Mouse (Mus musculus) E14TG2a.4 (cell line): ENCODE measurements around the gene Nedd4.

Experiments
- H3K27me3 ChIP-seq: 2 replicates; pipeline ENCODE4 v1.6.1; 2014; ENCODE audit warnings: low read length, control low read depth; ENCODE audit not compliant: insufficient read depth
- H3K36me3 ChIP-seq: 2 replicates; pipeline ENCODE4 v1.6.1; 2014; ENCODE audit warnings: low read length, control low read depth; ENCODE audit not compliant: insufficient read depth
- H3K4me1 ChIP-seq: replicated peaks from 2 replicates; pipeline ENCODE4 v1.6.1; 2014; ENCODE audit warnings: low read depth, low read length, control low read depth
- H3K4me3 ChIP-seq: replicated peaks from 2 replicates; pipeline ENCODE4 v1.5.1; 2014; ENCODE audit warnings: mild to moderate bottlenecking, low read length
- H3K9me3 ChIP-seq: 2 replicates; pipeline ENCODE4 v1.6.1; 2014; ENCODE audit warnings: low read length, control low read depth
- CTCF ChIP-seq: conservative IDR thresholded peaks from 2 replicates; pipeline ENCODE4 v1.5.1; 2014; ENCODE audit warnings: low read length
- NANOG ChIP-seq: IDR thresholded peaks from 2 replicates; pipeline ENCODE4 v1.6.1; 2014; ENCODE audit warnings: borderline replicate concordance, low read length, mixed read lengths
- POU5F1 ChIP-seq: IDR thresholded peaks from 2 replicates; pipeline ENCODE4 v1.6.1; 2014; ENCODE audit warnings: low read length, borderline replicate concordance

The Nedd4 gene

GRCm38 (mm10) chr9:72667126-72667525, 5.0 kb downstream of the Nedd4 start:
- Histone ChIP-seq H3K4me3 (peak overlapping the region; percentile 30; the same call in 1 of the 2 replicates), H3K4me1 (peaks cover 71% of the 10 kb centered on the region), H3K9me3 (no peaks in the 10 kb centered on the region), H3K27me3 (no peaks in the 10 kb centered on the region), H3K36me3 (peaks cover 77% of the 10 kb centered on the region)
- TF ChIP-seq NANOG = no peak
- no peak for TF ChIP-seq POU5F1
- TF ChIP-seq CTCF = no peak

GRCm38 (mm10) chr9:72669383-72669782, 7.2 kb downstream of the Nedd4 start:
- peaks cover 89% of the 10 kb centered on the region for H3K36me3 ChIP-seq
- H3K27me3 ChIP-seq = no peaks in the 10 kb centered on the region
- no peaks in the 10 kb centered on the region for H3K9me3 ChIP-seq
- peak overlapping the region; percentile 18; the same call in 1 of the 2 replicates for H3K4me3 ChIP-seq
- peak; percentile 90 for TF ChIP-seq CTCF
- no peak for TF ChIP-seq POU5F1
- TF ChIP-seq NANOG = no peak
- H3K4me1 ChIP-seq = peaks cover 81% of the 10 kb centered on the region

- peaks cover 79% of the 10 kb centered on the region for H3K4me1 ChIP-seq
- no peaks in the 10 kb centered on the region for H3K27me3 ChIP-seq
- no peaks in the 10 kb centered on the region for H3K9me3 ChIP-seq
- TF ChIP-seq CTCF (peak; percentile 99), POU5F1 (no peak), NANOG (no peak)
- H3K4me3 ChIP-seq = no peak overlapping the region
- peaks cover 90% of the 10 kb centered on the region for H3K36me3 ChIP-seq
These were observed 10.2 kb downstream of the Nedd4 start for GRCm38 (mm10) chr9:72672361-72672760.

GRCm38 (mm10) chr9:72674957-72675744, 13.0 kb downstream of the Nedd4 start:
- Histone ChIP-seq H3K4me1 (peaks cover 67% of the 10 kb centered on the region), H3K27me3 (no peaks in the 10 kb centered on the region), H3K36me3 (peaks cover 89% of the 10 kb centered on the region), H3K4me3 (no peak overlapping the region), H3K9me3 (no peaks in the 10 kb centered on the region)
- no peak for TF ChIP-seq NANOG
- TF ChIP-seq POU5F1 = no peak
- TF ChIP-seq CTCF = no peak

GRCm38 (mm10) chr9:72675745-72676200, 13.6 kb downstream of the Nedd4 start:
- TF ChIP-seq POU5F1 (no peak), CTCF (no peak), NANOG (no peak)
- peaks cover 63% of the 10 kb centered on the region for H3K4me1 ChIP-seq
- no peaks in the 10 kb centered on the region for H3K9me3 ChIP-seq
- no peaks in the 10 kb centered on the region for H3K27me3 ChIP-seq
- peaks cover 88% of the 10 kb centered on the region for H3K36me3 ChIP-seq
- no peak overlapping the region for H3K4me3 ChIP-seq

GRCm38 (mm10) chr9:72677659-72678058, 15.5 kb downstream of the Nedd4 start:
- Histone ChIP-seq H3K9me3 (no peaks in the 10 kb centered on the region), H3K36me3 (peaks cover 92% of the 10 kb centered on the region), H3K4me3 (no peak overlapping the region), H3K27me3 (no peaks in the 10 kb centered on the region), H3K4me1 (peaks cover 65% of the 10 kb centered on the region)
- no peak for TF ChIP-seq CTCF
- TF ChIP-seq POU5F1 = no peak
- no peak for TF ChIP-seq NANOG

- Histone ChIP-seq H3K27me3 (no peaks in the 10 kb centered on the region), H3K9me3 (no peaks in the 10 kb centered on the region), H3K4me3 (no peak overlapping the region), H3K4me1 (peaks cover 58% of the 10 kb centered on the region), H3K36me3 (peaks cover 90% of the 10 kb centered on the region)
- TF ChIP-seq NANOG (no peak), POU5F1 (no peak), CTCF (no peak)
These were observed 16.6 kb downstream of the Nedd4 start for GRCm38 (mm10) chr9:72678771-72679170.

GRCm38 (mm10) chr9:72681652-72682228, 19.6 kb downstream of the Nedd4 start:
- H3K27me3 ChIP-seq = no peaks in the 10 kb centered on the region
- H3K36me3 ChIP-seq = peaks cover 90% of the 10 kb centered on the region
- peaks cover 52% of the 10 kb centered on the region for H3K4me1 ChIP-seq
- TF ChIP-seq NANOG (no peak), CTCF (no peak), POU5F1 (no peak)
- H3K9me3 ChIP-seq = no peaks in the 10 kb centered on the region
- H3K4me3 ChIP-seq = no peak overlapping the region
